Comparison of ENCODE assay signal across 1 mouse cellular context in the genomic region with DNA sequence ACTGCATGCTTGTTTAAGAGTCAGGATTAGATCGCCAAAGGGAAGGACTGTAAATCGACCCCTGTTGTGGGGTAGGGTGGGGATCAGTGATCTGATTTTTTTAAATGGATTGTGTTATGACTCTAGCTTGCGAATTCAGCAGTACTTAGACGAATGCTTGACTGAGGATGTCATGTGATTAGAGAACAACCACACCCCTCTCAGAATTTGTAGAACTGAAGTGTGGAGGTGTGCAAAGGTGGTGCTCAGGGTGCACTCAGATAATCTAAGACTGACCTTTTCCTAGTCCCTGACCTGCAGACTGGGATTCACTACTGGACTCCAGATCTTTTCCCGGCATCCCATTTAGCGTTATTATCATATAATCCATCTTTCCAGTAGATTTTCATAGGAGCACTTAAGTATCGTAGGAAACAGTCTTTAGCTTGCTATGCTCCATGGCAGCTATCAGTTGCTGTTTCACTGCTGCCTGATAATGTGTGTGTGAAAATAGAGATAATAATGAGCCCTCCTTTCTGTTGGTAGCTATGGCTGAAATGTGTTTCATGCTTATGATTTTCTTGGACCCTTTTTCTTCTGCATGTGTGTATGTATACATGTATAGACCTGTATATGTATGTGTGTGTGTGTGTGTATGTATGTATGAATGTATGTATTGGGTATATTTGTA.
TF ChIP-seq lines count a peak whose summit lies in the region.

No protein-coding gene starts in this region.

TF ChIP-seq in MEL, 35 proteins besides CTCF, POLR2A, EP300 and RAD21 (continued from another document):
- TF ChIP-seq KAT2A (conservative IDR thresholded peaks at IDR 0.05; ENCODE audit: low read depth, low read length) (no peak), MXI1 (IDR thresholded peaks at IDR 0.05; ENCODE audit: low read depth, low read length) (peak; percentile 33; the same call in 1 of the 2 replicates), MAX (IDR thresholded peaks at IDR 0.05; ENCODE audit: low read length) (no peak), MEF2A (IDR thresholded peaks at IDR 0.05; ENCODE audit: extremely low read depth, insufficient replicate concordance, low read depth, low read length, poor library complexity, severe bottlenecking) (no peak), MAZ (IDR thresholded peaks at IDR 0.05; ENCODE audit: low read depth, low read length) (no peak), TCF12 (IDR thresholded peaks at IDR 0.05; ENCODE audit: low read depth, low read length) (peak; percentile 86), UBTF (IDR thresholded peaks at IDR 0.05; ENCODE audit: borderline replicate concordance, insufficient read depth, low read depth, low read length) (no peak), ETS1 (IDR thresholded peaks at IDR 0.05; ENCODE audit: low read depth, low read length) (peak; percentile 54), MYC (IDR thresholded peaks at IDR 0.05; ENCODE audit: low read depth, low read length) (no peak), ZC3H11A (IDR thresholded peaks at IDR 0.05; ENCODE audit: low read depth, low read length) (no peak), GATA1 (IDR thresholded peaks at IDR 0.05; ENCODE audit: low read depth, low read length) (peak; percentile 86), POLR2AphosphoS2 (IDR thresholded peaks at IDR 0.05; ENCODE audit: low read length) (no peak), ZMIZ1 (IDR thresholded peaks at IDR 0.05; ENCODE audit: low read depth, low read length) (no peak), E2F4 (IDR thresholded peaks at IDR 0.05; ENCODE audit: borderline replicate concordance, low read depth, low read length) (no peak), CHD1 (IDR thresholded peaks at IDR 0.05; ENCODE audit: low read depth, low read length) (no peak), SMC3 (IDR thresholded peaks at IDR 0.05; ENCODE audit: low read depth, low read length) (no peak), RCOR1 (IDR thresholded peaks at IDR 0.05; ENCODE audit: low read depth, low read length) (no peak), MAFK (IDR thresholded peaks at IDR 0.05; ENCODE audit: borderline replicate concordance, low read depth, low read length) (no peak), TBP (IDR thresholded peaks at IDR 0.05; ENCODE audit: low read depth, low read length) (no peak), USF1 (IDR thresholded peaks at IDR 0.05; ENCODE audit: low read depth, low read length) (peak; percentile 53; the same call in 1 of the 2 replicates), TAL1 (IDR thresholded peaks at IDR 0.05; ENCODE audit: low read length) (no peak), GABPA (IDR thresholded peaks at IDR 0.05; ENCODE audit: low read depth, low read length) (no peak), BHLHE40 (IDR thresholded peaks at IDR 0.05; ENCODE audit: borderline replicate concordance, low read depth, low read length) (no peak), MYB (IDR thresholded peaks at IDR 0.05; ENCODE audit: low read depth, low read length) (no peak), ZKSCAN1 (IDR thresholded peaks at IDR 0.05; ENCODE audit: low read depth, low read length) (no peak), USF2 (IDR thresholded peaks at IDR 0.05; ENCODE audit: borderline replicate concordance in 1 of 2, insufficient read depth in 1 of 2, low read depth in 1 of 2, low read length in 2 of 2) (no peak), JUND (IDR thresholded peaks at IDR 0.05; ENCODE audit: low read depth, low read length) (no peak), HCFC1 (IDR thresholded peaks at IDR 0.05; ENCODE audit: low read depth, low read length) (no peak)
TF ChIP-seq in MEL: peak in this region for 6.
